Mouse (Mus musculus): ENCODE measurements around the gene Fchsd2. TPM values are rescaled to one million over a fixed set of nuclear protein-coding genes. Genes with fewer than 3 reads are reported as not detected.

The Fchsd2 gene
- polyA plus RNA-seq, 1 experiment from 2014 or later, result 33.1 TPM

- no peaks in the 10 kb centered on the region for H3K27me3 ChIP-seq (ENCODE audit: control insufficient read depth, insufficient read depth, low read length)
- no peak overlapping the region for H3K4me3 ChIP-seq (ENCODE audit: low read depth, low read length)
- H3K9me3 ChIP-seq (ENCODE audit: control insufficient read depth, low read depth, low read length), result no peaks in the 10 kb centered on the region
- H3K9ac ChIP-seq (replicated peaks; ENCODE audit: low read depth, low read length), result no peak overlapping the region
- no peak overlapping the region for H3K27ac ChIP-seq (ENCODE audit: low read length)
- H3K36me3 ChIP-seq (ENCODE audit: control insufficient read depth, insufficient read depth, low read length), result peaks cover 11% of the 10 kb centered on the region
- ATAC-seq (ENCODE audit: insufficient number of reproducible peaks, insufficient read depth, low FRiP score, low read depth), result no peak
- WGBS, result 64% methylated on average over 2 of the region's 2 CpGs
- H3K4me1 ChIP-seq (ENCODE audit: control insufficient read depth, insufficient read depth, low read length), result no peaks in the 10 kb centered on the region
- H3K4me2 ChIP-seq (replicated peaks; ENCODE audit: low read depth, low read length), result no peak overlapping the region
These were observed 156.5 kb downstream of the Fchsd2 start for GRCm38 (mm10) chr7:101249173-101249572.

- Histone ChIP-seq H3K27me3 (ENCODE audit: control insufficient read depth, insufficient read depth, low read length) (no peaks in the 10 kb centered on the region), H3K36me3 (ENCODE audit: control insufficient read depth, insufficient read depth, low read length) (peaks cover 17% of the 10 kb centered on the region), H3K4me2 (replicated peaks; ENCODE audit: low read depth, low read length) (no peak overlapping the region), H3K27ac (ENCODE audit: low read length) (no peak overlapping the region), H3K4me1 (ENCODE audit: control insufficient read depth, insufficient read depth, low read length) (no peaks in the 10 kb centered on the region), H3K9ac (replicated peaks; ENCODE audit: low read depth, low read length) (no peak overlapping the region), H3K9me3 (ENCODE audit: control insufficient read depth, low read depth, low read length) (no peaks in the 10 kb centered on the region), H3K4me3 (ENCODE audit: low read depth, low read length) (no peak overlapping the region)
- WGBS, result 72% methylated on average over 2 of the region's 2 CpGs
- no peak for ATAC-seq (ENCODE audit: insufficient number of reproducible peaks, insufficient read depth, low FRiP score, low read depth)
These were observed 160.4 kb downstream of the Fchsd2 start for GRCm38 (mm10) chr7:101253071-101253470.

- no peaks in the 10 kb centered on the region for H3K9me3 ChIP-seq (ENCODE audit: control insufficient read depth, low read depth, low read length)
- no peak overlapping the region for H3K4me2 ChIP-seq (replicated peaks; ENCODE audit: low read depth, low read length)
- H3K4me1 ChIP-seq (ENCODE audit: control insufficient read depth, insufficient read depth, low read length), result no peaks in the 10 kb centered on the region
- no peak overlapping the region for H3K9ac ChIP-seq (replicated peaks; ENCODE audit: low read depth, low read length)
- ATAC-seq (ENCODE audit: insufficient number of reproducible peaks, insufficient read depth, low FRiP score, low read depth), result no peak
- H3K36me3 ChIP-seq (ENCODE audit: control insufficient read depth, insufficient read depth, low read length), result peaks cover 19% of the 10 kb centered on the region
- no peaks in the 10 kb centered on the region for H3K27me3 ChIP-seq (ENCODE audit: control insufficient read depth, insufficient read depth, low read length)
- no peak overlapping the region for H3K4me3 ChIP-seq (ENCODE audit: low read depth, low read length)
- no peak overlapping the region for H3K27ac ChIP-seq (ENCODE audit: low read length)
These were observed 165.8 kb downstream of the Fchsd2 start for GRCm38 (mm10) chr7:101258482-101258881.

- WGBS, result 67% methylated on average over 4 of the region's 4 CpGs
- ATAC-seq (ENCODE audit: insufficient number of reproducible peaks, insufficient read depth, low FRiP score, low read depth), result no peak
These were observed 169.4 kb downstream of the Fchsd2 start for GRCm38 (mm10) chr7:101261941-101262546.

GRCm38 (mm10) chr7:101263511-101263910 is 170.8 kb downstream of the Fchsd2 start:
- H3K4me1 ChIP-seq (ENCODE audit: control insufficient read depth, insufficient read depth, low read length), result 0 out of 2 replicates have a peak, but pooled peaks cover 4% of the 10 kb centered on the region
- H3K36me3 ChIP-seq (ENCODE audit: control insufficient read depth, insufficient read depth, low read length), result peaks cover 12% of the 10 kb centered on the region
- H3K4me3 ChIP-seq (ENCODE audit: low read depth, low read length), result no peak overlapping the region
- no peak for ATAC-seq (ENCODE audit: insufficient number of reproducible peaks, insufficient read depth, low FRiP score, low read depth)
- no peak overlapping the region for H3K4me2 ChIP-seq (replicated peaks; ENCODE audit: low read depth, low read length)
- H3K27ac ChIP-seq (ENCODE audit: low read length), result no peak overlapping the region
- no peaks in the 10 kb centered on the region for H3K9me3 ChIP-seq (ENCODE audit: control insufficient read depth, low read depth, low read length)
- no peak overlapping the region for H3K9ac ChIP-seq (replicated peaks; ENCODE audit: low read depth, low read length)
- no peaks in the 10 kb centered on the region for H3K27me3 ChIP-seq (ENCODE audit: control insufficient read depth, insufficient read depth, low read length)

More at GRCm38 (mm10) chr7:101261941-101262546, 169.4 kb downstream of the Fchsd2 start:
- Histone ChIP-seq H3K36me3 (ENCODE audit: control insufficient read depth, insufficient read depth, low read length) (peaks cover 12% of the 10 kb centered on the region), H3K9me3 (ENCODE audit: control insufficient read depth, low read depth, low read length) (no peaks in the 10 kb centered on the region), H3K9ac (replicated peaks; ENCODE audit: low read depth, low read length) (no peak overlapping the region), H3K4me2 (replicated peaks; ENCODE audit: low read depth, low read length) (no peak overlapping the region), H3K4me1 (ENCODE audit: control insufficient read depth, insufficient read depth, low read length) (no peaks in the 10 kb centered on the region), H3K27me3 (ENCODE audit: control insufficient read depth, insufficient read depth, low read length) (no peaks in the 10 kb centered on the region), H3K4me3 (ENCODE audit: low read depth, low read length) (no peak overlapping the region), H3K27ac (ENCODE audit: low read length) (no peak overlapping the region)

GRCm38 (mm10) chr7:101267457-101268259 is 175.0 kb downstream of the Fchsd2 start:
- no peak overlapping the region for H3K9ac ChIP-seq (replicated peaks; ENCODE audit: low read depth, low read length)
- no peaks in the 10 kb centered on the region for H3K9me3 ChIP-seq (ENCODE audit: control insufficient read depth, low read depth, low read length)
- no peak for ATAC-seq (ENCODE audit: insufficient number of reproducible peaks, insufficient read depth, low FRiP score, low read depth)
- H3K36me3 ChIP-seq (ENCODE audit: control insufficient read depth, insufficient read depth, low read length), result peaks cover 7% of the 10 kb centered on the region; the same call in 1 of the 2 replicates
- 0 out of 2 replicates have a peak, but pooled peaks cover 4% of the 10 kb centered on the region for H3K4me1 ChIP-seq (ENCODE audit: control insufficient read depth, insufficient read depth, low read length)
- H3K4me3 ChIP-seq (ENCODE audit: low read depth, low read length), result no peak overlapping the region
- H3K4me2 ChIP-seq (replicated peaks; ENCODE audit: low read depth, low read length), result no peak overlapping the region
- H3K27ac ChIP-seq (ENCODE audit: low read length), result peak overlapping the region; percentile 71
- WGBS, result 41% methylated on average over 3 of the region's 3 CpGs
- no peaks in the 10 kb centered on the region for H3K27me3 ChIP-seq (ENCODE audit: control insufficient read depth, insufficient read depth, low read length)

GRCm38 (mm10) chr7:101271602-101272001 is 178.9 kb downstream of the Fchsd2 start:
- Histone ChIP-seq H3K9ac (replicated peaks; ENCODE audit: low read depth, low read length) (no peak overlapping the region), H3K27me3 (ENCODE audit: control insufficient read depth, insufficient read depth, low read length) (no peaks in the 10 kb centered on the region), H3K27ac (ENCODE audit: low read length) (no peak overlapping the region), H3K36me3 (ENCODE audit: control insufficient read depth, insufficient read depth, low read length) (peaks cover 21% of the 10 kb centered on the region), H3K9me3 (ENCODE audit: control insufficient read depth, low read depth, low read length) (no peaks in the 10 kb centered on the region), H3K4me1 (ENCODE audit: control insufficient read depth, insufficient read depth, low read length) (0 out of 2 replicates have a peak, but pooled peaks cover 4% of the 10 kb centered on the region), H3K4me2 (replicated peaks; ENCODE audit: low read depth, low read length) (no peak overlapping the region), H3K4me3 (ENCODE audit: low read depth, low read length) (no peak overlapping the region)
- ATAC-seq (ENCODE audit: insufficient number of reproducible peaks, insufficient read depth, low FRiP score, low read depth), result no peak
- 79% methylated on average over 1 of the region's 1 CpGs for WGBS

GRCm38 (mm10) chr7:101272466-101273160 is 179.9 kb downstream of the Fchsd2 start:
- no peaks in the 10 kb centered on the region for H3K4me1 ChIP-seq (ENCODE audit: control insufficient read depth, insufficient read depth, low read length)
- no peak overlapping the region for H3K4me3 ChIP-seq (ENCODE audit: low read depth, low read length)
- no peak overlapping the region for H3K4me2 ChIP-seq (replicated peaks; ENCODE audit: low read depth, low read length)
- H3K27me3 ChIP-seq (ENCODE audit: control insufficient read depth, insufficient read depth, low read length), result no peaks in the 10 kb centered on the region
- WGBS, result 84% methylated on average over 8 of the region's 8 CpGs
- H3K9me3 ChIP-seq (ENCODE audit: control insufficient read depth, low read depth, low read length), result no peaks in the 10 kb centered on the region
- no peak overlapping the region for H3K27ac ChIP-seq (ENCODE audit: low read length)
- no peak for ATAC-seq (ENCODE audit: insufficient number of reproducible peaks, insufficient read depth, low FRiP score, low read depth)
- H3K36me3 ChIP-seq (ENCODE audit: control insufficient read depth, insufficient read depth, low read length), result peaks cover 30% of the 10 kb centered on the region
- H3K9ac ChIP-seq (replicated peaks; ENCODE audit: low read depth, low read length), result no peak overlapping the region

All from stomach, embryonic 14.5 days (tissue).